Mouse (Mus musculus): ENCODE data around the gene Gemin5. TPM values are rescaled to one million over a fixed set of nuclear protein-coding genes. Genes with fewer than 3 reads are reported as not detected.
A peak's percentile ranks its signal among the peaks of the same experiment; 100 is the strongest.

The Gemin5 gene
- total and polyA plus RNA-seq, 2 experiments from 2014 or later, result 6.1 to 16.4 TPM

DNA sequence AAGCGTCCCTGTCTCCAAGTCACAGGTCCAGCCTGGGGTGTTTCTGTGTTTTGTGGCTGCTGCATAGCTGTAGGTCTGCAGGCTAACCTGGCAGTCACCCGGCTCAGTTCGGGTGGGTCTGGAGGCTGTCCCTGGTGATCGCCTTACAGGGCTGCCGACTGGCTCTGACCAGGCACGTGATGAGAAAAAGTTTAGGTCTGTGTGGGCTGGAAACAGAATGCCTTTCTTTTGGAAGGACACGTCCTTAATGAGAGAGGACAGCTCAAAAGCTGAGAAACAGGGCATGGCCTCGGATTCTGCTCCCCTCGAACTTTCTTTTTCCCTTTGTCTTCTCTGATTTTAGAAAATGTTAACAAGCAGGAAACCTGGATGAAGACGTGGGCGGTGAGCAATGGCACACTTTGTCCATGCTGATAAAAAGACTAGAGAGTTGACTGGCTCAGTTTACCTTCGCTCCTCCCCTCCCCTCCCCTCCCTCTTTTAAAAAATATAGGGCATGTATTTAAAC, 75.3 kb downstream of the Gemin5 start, which contains the start of gene Gm12248:
Gm12248 (minus strand) TSS at position 114 of the 508 bp plus-strand sequence.
- Histone ChIP-seq H3K4me2 (ENCODE audit: low read depth, low read length) (peak within 1 kb of the TSS; percentile 60), H3K9ac (replicated peaks; ENCODE audit: low read depth, low read length) (no peak within 1 kb of the TSS; the same call in 1 of the 2 replicates), H3K36me3 (replicated peaks; ENCODE audit: control insufficient read depth, insufficient read depth, low read length) (no peaks in the 10 kb centered on the region), H3K27ac (ENCODE audit: low read depth) (no peak within 1 kb of the TSS), H3K4me1 (ENCODE audit: control insufficient read depth, insufficient read depth) (peaks cover 8% of the 10 kb centered on the region; the same call in 1 of the 2 replicates), H3K27me3 (ENCODE audit: control insufficient read depth, insufficient read depth, low read length) (no peaks in the 10 kb centered on the region), H3K4me3 (ENCODE audit: low read depth, low read length) (peak within 1 kb of the TSS; percentile 26), H3K9me3 (replicated peaks; ENCODE audit: control insufficient read depth, low read length) (no peaks in the 10 kb centered on the region)
- no peak for TF ChIP-seq CTCF (IDR thresholded peaks at IDR 0.05; ENCODE audit: low read depth)
- no peak for TF ChIP-seq EP300 (IDR thresholded peaks at IDR 0.05; ENCODE audit: low read depth)
- peak; percentile 78 for ATAC-seq (ENCODE audit: insufficient read depth, low read depth)
- no peak for DNase-seq (ENCODE audit: low spot score)
- 15% methylated on average over 12 of the region's 12 CpGs for WGBS

DNA sequence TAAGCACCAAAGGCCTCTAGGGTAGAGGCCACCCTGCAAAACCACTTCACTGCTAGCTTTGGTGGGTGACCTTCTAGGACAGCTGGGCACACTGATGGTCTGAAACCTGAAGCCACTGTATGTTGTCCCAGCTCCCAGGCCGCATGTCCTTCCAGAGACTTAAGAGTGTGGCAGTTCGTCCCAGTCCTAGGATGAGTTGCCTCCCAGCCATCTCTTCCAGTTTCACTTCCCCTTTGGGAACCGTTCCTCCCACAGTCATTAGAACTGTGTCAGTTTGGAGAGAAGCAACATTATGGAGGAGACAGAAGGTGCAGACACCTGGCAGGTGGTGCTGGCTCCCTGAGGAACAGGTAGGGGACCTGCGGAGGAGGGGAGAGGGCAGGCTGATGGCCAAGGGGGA, 75.8 kb downstream of the Gemin5 start:
- no peaks in the 10 kb centered on the region for H3K36me3 ChIP-seq (replicated peaks; ENCODE audit: control insufficient read depth, insufficient read depth, low read length)
- no peak overlapping the region; the same call in 1 of the 2 replicates for H3K9ac ChIP-seq (replicated peaks; ENCODE audit: low read depth, low read length)
- ATAC-seq (ENCODE audit: insufficient read depth, low read depth), result no peak
- H3K4me2 ChIP-seq (ENCODE audit: low read depth, low read length), result peak overlapping the region; percentile 60
- peak overlapping the region; percentile 26; the same call in 1 of the 2 replicates for H3K4me3 ChIP-seq (ENCODE audit: low read depth, low read length)
- WGBS, result 44% methylated on average over 4 of the region's 4 CpGs
- no peak for TF ChIP-seq CTCF (IDR thresholded peaks at IDR 0.05; ENCODE audit: low read depth)
- TF ChIP-seq EP300 (IDR thresholded peaks at IDR 0.05; ENCODE audit: low read depth), result no peak
- DNase-seq (ENCODE audit: low spot score), result no peak
- no peak overlapping the region for H3K27ac ChIP-seq (ENCODE audit: low read depth)
- no peaks in the 10 kb centered on the region for H3K9me3 ChIP-seq (replicated peaks; ENCODE audit: control insufficient read depth, low read length)
- H3K4me1 ChIP-seq (ENCODE audit: control insufficient read depth, insufficient read depth), result peaks cover 8% of the 10 kb centered on the region; the same call in 1 of the 2 replicates
- no peaks in the 10 kb centered on the region for H3K27me3 ChIP-seq (ENCODE audit: control insufficient read depth, insufficient read depth, low read length)

GRCm38 (mm10) chr11:58081716-58082115, 86.6 kb downstream of the Gemin5 start:
- H3K36me3 ChIP-seq (replicated peaks; ENCODE audit: control insufficient read depth, insufficient read depth, low read length), result no peaks in the 10 kb centered on the region
- DNase-seq (ENCODE audit: low spot score), result no peak
- no peak for ATAC-seq (ENCODE audit: insufficient read depth, low read depth)
- H3K9ac ChIP-seq (replicated peaks; ENCODE audit: low read depth, low read length), result no peak overlapping the region
- no peaks in the 10 kb centered on the region for H3K9me3 ChIP-seq (replicated peaks; ENCODE audit: control insufficient read depth, low read length)
- H3K27me3 ChIP-seq (ENCODE audit: control insufficient read depth, insufficient read depth, low read length), result no peaks in the 10 kb centered on the region
- H3K27ac ChIP-seq (ENCODE audit: low read depth), result no peak overlapping the region
- no peak overlapping the region for H3K4me3 ChIP-seq (ENCODE audit: low read depth, low read length)
- 86% methylated on average over 6 of the region's 6 CpGs for WGBS
- TF ChIP-seq EP300 (IDR thresholded peaks at IDR 0.05; ENCODE audit: low read depth) (no peak), CTCF (IDR thresholded peaks at IDR 0.05; ENCODE audit: low read depth) (no peak)
- H3K4me2 ChIP-seq (ENCODE audit: low read depth, low read length), result no peak overlapping the region
- no peaks in the 10 kb centered on the region for H3K4me1 ChIP-seq (ENCODE audit: control insufficient read depth, insufficient read depth)

GRCm38 (mm10) chr11:58077270-58077669, 91.1 kb downstream of the Gemin5 start:
- Histone ChIP-seq H3K27ac (ENCODE audit: low read depth) (no peak overlapping the region), H3K4me2 (ENCODE audit: low read depth, low read length) (no peak overlapping the region), H3K27me3 (ENCODE audit: control insufficient read depth, insufficient read depth, low read length) (no peaks in the 10 kb centered on the region), H3K4me3 (ENCODE audit: low read depth, low read length) (no peak overlapping the region), H3K36me3 (replicated peaks; ENCODE audit: control insufficient read depth, insufficient read depth, low read length) (no peaks in the 10 kb centered on the region), H3K9me3 (replicated peaks; ENCODE audit: control insufficient read depth, low read length) (no peaks in the 10 kb centered on the region), H3K4me1 (ENCODE audit: control insufficient read depth, insufficient read depth) (no peaks in the 10 kb centered on the region), H3K9ac (replicated peaks; ENCODE audit: low read depth, low read length) (no peak overlapping the region)
- DNase-seq (ENCODE audit: low spot score), result no peak
- 70% methylated on average over 4 of the region's 4 CpGs for WGBS
- TF ChIP-seq EP300 (IDR thresholded peaks at IDR 0.05; ENCODE audit: low read depth), result no peak
- TF ChIP-seq CTCF (IDR thresholded peaks at IDR 0.05; ENCODE audit: low read depth), result no peak
- ATAC-seq (ENCODE audit: insufficient read depth, low read depth), result no peak

DNA sequence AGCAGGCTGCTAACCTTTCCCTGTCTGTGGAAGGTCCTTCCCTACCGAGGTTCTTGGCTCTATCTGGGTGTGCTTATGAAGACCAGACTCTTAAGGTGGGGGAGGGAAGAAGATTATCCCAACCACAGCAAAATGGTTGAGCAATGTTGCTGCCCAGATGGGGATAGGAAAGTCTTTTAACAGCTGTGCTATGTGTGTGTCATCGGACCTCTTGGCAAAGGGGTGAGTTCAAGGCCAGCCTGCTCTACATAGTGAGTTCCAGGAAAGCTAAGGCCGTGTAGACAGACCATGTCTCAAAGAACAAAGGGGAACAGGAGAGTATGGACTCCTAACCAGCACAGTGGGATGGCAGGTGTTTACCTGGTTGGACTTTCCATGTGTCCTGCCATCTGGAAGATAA, 95.4 kb downstream of the Gemin5 start:
- no peak overlapping the region for H3K4me2 ChIP-seq (ENCODE audit: low read depth, low read length)
- no peak overlapping the region for H3K27ac ChIP-seq (ENCODE audit: low read depth)
- no peaks in the 10 kb centered on the region for H3K4me1 ChIP-seq (ENCODE audit: control insufficient read depth, insufficient read depth)
- no peak overlapping the region for H3K9ac ChIP-seq (replicated peaks; ENCODE audit: low read depth, low read length)
- no peak for DNase-seq (ENCODE audit: low spot score)
- H3K4me3 ChIP-seq (ENCODE audit: low read depth, low read length), result no peak overlapping the region
- no peak for ATAC-seq (ENCODE audit: insufficient read depth, low read depth)
- no peaks in the 10 kb centered on the region for H3K27me3 ChIP-seq (ENCODE audit: control insufficient read depth, insufficient read depth, low read length)
- TF ChIP-seq EP300 (IDR thresholded peaks at IDR 0.05; ENCODE audit: low read depth) (no peak), CTCF (IDR thresholded peaks at IDR 0.05; ENCODE audit: low read depth) (no peak)
- H3K9me3 ChIP-seq (replicated peaks; ENCODE audit: control insufficient read depth, low read length), result no peaks in the 10 kb centered on the region
- 77% methylated on average over 3 of the region's 3 CpGs for WGBS
- H3K36me3 ChIP-seq (replicated peaks; ENCODE audit: control insufficient read depth, insufficient read depth, low read length), result no peaks in the 10 kb centered on the region

Other genes starting within 250 kb of the Gemin5 start
- gene Larp1, start 159.5 kb downstream of the Gemin5 start, total RNA-seq (2014; rRNA removed; ENCODE audit: low replicate concordance), result 18.2 and 21.8 TPM in 2 replicates
- gene Larp1, start 159.5 kb downstream of the Gemin5 start, polyA plus RNA-seq (2015; fragmentation: Nextera tagmentation; extraction: Ambion mirVana), result 6.7 and 8.3 TPM in 2 replicates
- not detected in 2 replicates for gene Gm12248, start 75.4 kb downstream of the Gemin5 start, total RNA-seq (2014; rRNA removed; ENCODE audit: low replicate concordance)
- gene Gm12248, start 75.4 kb downstream of the Gemin5 start, polyA plus RNA-seq (2015; fragmentation: Nextera tagmentation; extraction: Ambion mirVana), result not detected in 2 replicates
- 73.1 and 76.6 TPM in 2 replicates for gene Cnot8, start 64.4 kb downstream of the Gemin5 start, total RNA-seq (2014; rRNA removed; ENCODE audit: low replicate concordance)
- 68.6 and 71.3 TPM in 2 replicates for gene Cnot8, start 64.4 kb downstream of the Gemin5 start, polyA plus RNA-seq (2015; fragmentation: Nextera tagmentation; extraction: Ambion mirVana)
- 50.6 and 58.4 TPM in 2 replicates for gene Mrpl22, start 3.1 kb upstream of the Gemin5 start, total RNA-seq (2014; rRNA removed; ENCODE audit: low replicate concordance)
- gene Mrpl22, start 3.1 kb upstream of the Gemin5 start, polyA plus RNA-seq (2015; fragmentation: Nextera tagmentation; extraction: Ambion mirVana), result 124 and 126 TPM in 2 replicates
- gene Igtp, start 31.0 kb upstream of the Gemin5 start, total RNA-seq (2014; rRNA removed; ENCODE audit: low replicate concordance), result 7.8 and 9.8 TPM in 2 replicates
- gene Igtp, start 31.0 kb upstream of the Gemin5 start, polyA plus RNA-seq (2015; fragmentation: Nextera tagmentation; extraction: Ambion mirVana), result 7.0 and 8.0 TPM in 2 replicates
- gene Irgm2, start 31.1 kb upstream of the Gemin5 start, total RNA-seq (2014; rRNA removed; ENCODE audit: low replicate concordance), result 7.7 and 8.7 TPM in 2 replicates
- gene Irgm2, start 31.1 kb upstream of the Gemin5 start, polyA plus RNA-seq (2015; fragmentation: Nextera tagmentation; extraction: Ambion mirVana), result 4.6 and 5.2 TPM in 2 replicates
- not detected in 2 replicates for gene 4930438A08Rik, start 106.3 kb upstream of the Gemin5 start, total RNA-seq (2014; rRNA removed; ENCODE audit: low replicate concordance)
- gene 4930438A08Rik, start 106.3 kb upstream of the Gemin5 start, polyA plus RNA-seq (2015; fragmentation: Nextera tagmentation; extraction: Ambion mirVana), result not detected in 2 replicates
- gene Zfp692, start 138.5 kb upstream of the Gemin5 start, total RNA-seq (2014; rRNA removed; ENCODE audit: low replicate concordance), result 8.2 and 12.6 TPM in 2 replicates
- 4.9 and 5.0 TPM in 2 replicates for gene Zfp692, start 138.5 kb upstream of the Gemin5 start, polyA plus RNA-seq (2015; fragmentation: Nextera tagmentation; extraction: Ambion mirVana)
- gene Zfp672, start 161.8 kb upstream of the Gemin5 start, total RNA-seq (2014; rRNA removed; ENCODE audit: low replicate concordance), result 31.4 and 62.4 TPM in 2 replicates
- gene Zfp672, start 161.8 kb upstream of the Gemin5 start, polyA plus RNA-seq (2015; fragmentation: Nextera tagmentation; extraction: Ambion mirVana), result 53.5 and 60.8 TPM in 2 replicates
- gene Sh3bp5l, start 162.2 kb upstream of the Gemin5 start, total RNA-seq (2014; rRNA removed; ENCODE audit: low replicate concordance), result 30.2 and 42.9 TPM in 2 replicates
- gene Sh3bp5l, start 162.2 kb upstream of the Gemin5 start, polyA plus RNA-seq (2015; fragmentation: Nextera tagmentation; extraction: Ambion mirVana), result 28.2 and 29.5 TPM in 2 replicates
- not detected in 2 replicates for gene Lypd8, start 210.5 kb upstream of the Gemin5 start, total RNA-seq (2014; rRNA removed; ENCODE audit: low replicate concordance)
- 0.12 TPM in 1 of 2 replicates, not detected in the other for gene Lypd8, start 210.5 kb upstream of the Gemin5 start, polyA plus RNA-seq (2015; fragmentation: Nextera tagmentation; extraction: Ambion mirVana)